Mouse (Mus musculus) myocyte (in vitro differentiated cells): ENCODE results near the gene Kif26b.

Experiments used
- CEBPB ChIP-seq: IDR thresholded peaks from 2 replicates; pipeline ENCODE4 v1.6.1; 2011; ENCODE audit warnings: mild to moderate bottlenecking, moderate library complexity; ENCODE audit not compliant: poor library complexity, insufficient read depth, severe bottlenecking
- E2F4 ChIP-seq: IDR thresholded peaks from one replicate; pipeline ENCODE4 v1.6.1; 2011; ENCODE audit warnings: mild to moderate bottlenecking, control low read depth, moderate library complexity; ENCODE audit not compliant: insufficient read depth
- MAX ChIP-seq: IDR thresholded peaks from one replicate; pipeline ENCODE4 v1.6.1; 2011; ENCODE audit warnings: low read depth, mild to moderate bottlenecking, control low read depth
- MYOD1 ChIP-seq, 3 experiments: IDR thresholded peaks; one replicate each; pipeline ENCODE4 v1.6.1; 2011; ENCODE audit warnings: control low read depth in 2 of 3, low read depth in 2 of 3, mild to moderate bottlenecking in 2 of 3, moderate library complexity in 1 of 3; ENCODE audit not compliant: insufficient read length in 2 of 3, control insufficient read depth in 1 of 3
- MYOG ChIP-seq, 3 experiments: IDR thresholded peaks; one replicate each; pipeline ENCODE4 v1.6.1; 2011; ENCODE audit warnings: control low read depth in 2 of 3, low read depth in 2 of 3, mild to moderate bottlenecking in 2 of 3; ENCODE audit not compliant: insufficient read length in 2 of 3, control insufficient read depth in 1 of 3, insufficient read depth in 1 of 3
- POLR2A ChIP-seq: IDR thresholded peaks from one replicate; pipeline ENCODE4 v1.6.1; 2011; ENCODE audit warnings: low read depth, mild to moderate bottlenecking, control low read depth, moderate library complexity; ENCODE audit not compliant: insufficient read length
- POLR2AphosphoS2 ChIP-seq: IDR thresholded peaks from one replicate; pipeline ENCODE4 v1.6.1; 2011; ENCODE audit warnings: low read depth, control low read depth; ENCODE audit not compliant: insufficient read length
- REST ChIP-seq: IDR thresholded peaks from one replicate; pipeline ENCODE4 v1.6.1; 2011; ENCODE audit warnings: mild to moderate bottlenecking, control low read depth, moderate library complexity; ENCODE audit not compliant: insufficient read depth, insufficient read length
- SRF ChIP-seq: IDR thresholded peaks from one replicate; pipeline ENCODE4 v1.6.1; 2011; ENCODE audit warnings: low read depth; ENCODE audit not compliant: control insufficient read depth, insufficient read length
- TCF12 ChIP-seq: IDR thresholded peaks from one replicate; pipeline ENCODE4 v1.6.1; 2011; ENCODE audit warnings: mild to moderate bottlenecking, control low read depth; ENCODE audit not compliant: poor library complexity, insufficient read depth, severe bottlenecking
- USF1 ChIP-seq: IDR thresholded peaks from one replicate; pipeline ENCODE4 v1.6.1; 2011; ENCODE audit warnings: low read depth, mild to moderate bottlenecking, control low read depth, moderate library complexity

- TF ChIP-seq POLR2A (no peak), CEBPB (no peak), USF1 (no peak), E2F4 (no peak), MAX (no peak), SRF (no peak), POLR2AphosphoS2 (no peak), MYOG (IDR thresholded peaks at IDR 0.05; ENCODE audit: control insufficient read depth in 1 of 3, insufficient read depth in 1 of 3, insufficient read length in 2 of 3, low read depth in 2 of 3) (no peak), MYOD1 (IDR thresholded peaks at IDR 0.05; ENCODE audit: control insufficient read depth in 1 of 3, insufficient read length in 2 of 3, low read depth in 2 of 3) (no peak), REST (no peak), TCF12 (no peak)
These were observed 233.3 kb downstream of the Kif26b start for GRCm38 (mm10) chr1:178762125-178762741.
